In the genomic region with DNA sequence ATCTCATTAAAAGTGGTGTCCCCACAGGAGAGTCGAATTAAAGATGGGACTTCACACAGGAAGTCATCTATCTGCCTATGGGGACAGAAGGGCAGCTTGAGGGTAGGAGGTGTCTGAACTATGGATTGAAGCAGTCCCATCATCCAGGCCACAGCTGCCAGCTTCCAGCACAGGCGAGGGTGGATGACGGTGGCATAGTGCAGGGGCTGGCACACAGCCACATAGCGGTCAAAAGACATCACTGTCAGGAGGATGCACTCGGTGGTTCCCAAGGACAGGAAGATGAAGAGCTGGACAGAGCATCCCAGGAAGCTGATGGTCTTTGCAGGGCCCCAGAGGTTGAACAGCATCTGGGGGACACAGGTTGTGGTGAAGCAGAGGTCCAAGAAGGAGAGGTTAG, we compare ENCODE assay signal across 42 mouse cellular contexts. TPM values are rescaled to one million over a fixed set of nuclear protein-coding genes. Genes with fewer than 3 reads are reported as not detected.
"Had no signal": no experiment of that assay in that cellular context is flagged by ENCODE, and none has a peak within 500 bp of the region (broad histone marks: within the 10 kb centered on the region; RNA-seq: fewer than 3 reads in every experiment).

No protein-coding gene starts in this region.

- H3K27me3 ChIP-seq: heart, embryonic 12.5 days; hindbrain, embryonic 13.5 days; kidney, embryonic 15.5 days; limb, embryonic 13.5 days; limb, embryonic 15.5 days; liver, embryonic 12.5 days had no signal

- H3K4me3 ChIP-seq: heart, embryonic 10.5 days; heart, embryonic 12.5 days; hindbrain, embryonic 13.5 days; kidney, embryonic 15.5 days; limb, embryonic 13.5 days; limb, embryonic 15.5 days; liver, embryonic 12.5 days had no signal

- DNase-seq: gastrocnemius, postnatal 14 days; gastrocnemius, postnatal 36 days; heart, adult 18-20 months; heart, postnatal 10 days; heart, postnatal 36 days; kidney, adult 11 months; kidney, adult 2 months; kidney, adult 9 months; kidney, postnatal 14 days; kidney, postnatal 36 days; layer of hippocampus, adult 9-11 months; layer of hippocampus, postnatal 36 days had no signal

- H3K27ac ChIP-seq: heart, embryonic 10.5 days; hindbrain, embryonic 13.5 days; kidney, embryonic 15.5 days; kidney, postnatal 0 days; limb, embryonic 13.5 days; limb, embryonic 15.5 days; liver, embryonic 12.5 days; liver, embryonic 14.5 days had no signal

- H3K4me1 ChIP-seq: heart, embryonic 10.5 days; heart, embryonic 12.5 days; hindbrain, embryonic 13.5 days; kidney, embryonic 15.5 days; limb, embryonic 13.5 days; limb, embryonic 15.5 days; liver, embryonic 12.5 days had no signal

RNA-seq across cellular contexts. Expression of a gene that starts 4.8 kb away (rescaled TPM):
- total RNA-seq: gastrocnemius, adult 18-20 months; gastrocnemius, adult 8-10 months; gastrocnemius, postnatal 14 days; gastrocnemius, postnatal 36 days; heart, adult 18-20 months; heart, adult 8-10 months; heart, postnatal 10 days; heart, postnatal 36 days; hematopoietic stem cell, adult 5-6 weeks; layer of hippocampus, adult 18-20 months; layer of hippocampus, adult 8-10 months; layer of hippocampus, postnatal 14 days; layer of hippocampus, postnatal 36 days; left cerebral cortex, adult 18-20 months; left cerebral cortex, adult 8-10 months; left cerebral cortex, postnatal 14 days; left cerebral cortex, postnatal 36 days; liver, adult 2 months had no signal
- polyA plus RNA-seq: gonadal fat pad, adult 2 months; heart, embryonic 10.5 days; heart, embryonic 12.5 days; heart, embryonic 14.5 days; heart, embryonic 16.5 days; hindbrain, embryonic 13.5 days; hindbrain, embryonic 16.5 days; intestine, embryonic 14.5 days; intestine, embryonic 16.5 days; kidney, adult 2 months; kidney, embryonic 15.5 days; kidney, postnatal 0 days; large intestine, adult 2 months; limb, embryonic 11.5 days; limb, embryonic 13.5 days; limb, embryonic 15.5 days; liver, adult 2 months; liver, embryonic 12.5 days; liver, embryonic 14.5 days had no signal

RNA-seq across cellular contexts. Expression of a gene that starts 5.0 kb away (rescaled TPM):
- total RNA-seq: gastrocnemius, adult 18-20 months; gastrocnemius, adult 8-10 months; gastrocnemius, postnatal 14 days; gastrocnemius, postnatal 36 days; heart, adult 18-20 months; heart, adult 8-10 months; heart, postnatal 10 days; heart, postnatal 36 days; hematopoietic stem cell, adult 5-6 weeks; layer of hippocampus, adult 18-20 months; layer of hippocampus, adult 8-10 months; layer of hippocampus, postnatal 36 days; left cerebral cortex, adult 18-20 months; left cerebral cortex, adult 8-10 months; left cerebral cortex, postnatal 36 days; liver, adult 2 months had no signal
- polyA plus RNA-seq: gonadal fat pad, adult 2 months; heart, embryonic 10.5 days; heart, embryonic 12.5 days; heart, embryonic 14.5 days; heart, embryonic 16.5 days; hindbrain, embryonic 11.5 days; hindbrain, embryonic 13.5 days; intestine, embryonic 14.5 days; intestine, embryonic 16.5 days; kidney, adult 2 months; kidney, postnatal 0 days; large intestine, adult 2 months; limb, embryonic 11.5 days; limb, embryonic 15.5 days; liver, adult 2 months; liver, embryonic 12.5 days; liver, embryonic 14.5 days had no signal

RNA-seq across cellular contexts. Expression of a gene that starts 26.6 kb away (rescaled TPM):
- total RNA-seq: gastrocnemius, adult 18-20 months; gastrocnemius, adult 8-10 months; gastrocnemius, postnatal 14 days; gastrocnemius, postnatal 36 days; heart, adult 18-20 months; heart, adult 8-10 months; heart, postnatal 10 days; heart, postnatal 36 days; hematopoietic stem cell, adult 5-6 weeks; layer of hippocampus, adult 18-20 months; layer of hippocampus, adult 8-10 months; layer of hippocampus, postnatal 14 days; layer of hippocampus, postnatal 36 days; left cerebral cortex, adult 18-20 months; left cerebral cortex, adult 8-10 months; left cerebral cortex, postnatal 14 days; left cerebral cortex, postnatal 36 days; liver, adult 2 months had no signal
- polyA plus RNA-seq: gonadal fat pad, adult 2 months; heart, embryonic 10.5 days; heart, embryonic 12.5 days; heart, embryonic 14.5 days; heart, embryonic 16.5 days; hindbrain, embryonic 11.5 days; hindbrain, embryonic 13.5 days; hindbrain, embryonic 16.5 days; intestine, embryonic 14.5 days; intestine, embryonic 16.5 days; kidney, adult 2 months; kidney, embryonic 15.5 days; kidney, postnatal 0 days; large intestine, adult 2 months; limb, embryonic 11.5 days; limb, embryonic 13.5 days; limb, embryonic 15.5 days; liver, adult 2 months; liver, embryonic 12.5 days; liver, embryonic 14.5 days had no signal
